In the genomic region with DNA sequence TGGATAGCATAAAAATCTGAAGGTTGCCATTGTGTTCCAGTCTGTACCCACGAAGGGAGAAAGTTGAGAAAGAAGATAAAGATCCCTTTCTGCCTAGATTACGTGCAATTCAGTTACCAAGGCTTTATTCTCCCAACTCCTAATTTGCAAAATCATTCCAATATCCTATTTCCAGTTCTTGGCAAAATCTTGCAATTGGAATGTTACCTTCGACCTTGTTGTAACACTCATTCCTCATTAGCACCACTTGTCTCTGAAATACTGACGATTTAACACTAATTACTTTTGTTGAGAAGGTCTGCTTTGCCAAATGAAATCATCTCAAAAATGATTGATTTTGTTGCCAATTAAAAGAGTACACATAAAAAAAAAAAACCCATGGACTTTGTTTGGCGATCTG, we compare ENCODE assay signal across 35 mouse cellular contexts. TPM values are rescaled to one million over a fixed set of nuclear protein-coding genes. Genes with fewer than 3 reads are reported as not detected.
"Had no signal": no experiment of that assay in that cellular context is flagged by ENCODE, and none has a peak within 500 bp of the region (broad histone marks: within the 10 kb centered on the region; RNA-seq: fewer than 3 reads in every experiment).

No protein-coding gene starts in this region.

- DNase-seq: heart, postnatal 10 days; heart, postnatal 14 days; heart, postnatal 36 days; heart, postnatal 4 days; kidney, adult 11 months; kidney, adult 18-20 months; kidney, adult 2 months; kidney, adult 8-10 months; kidney, adult 9 months; kidney, postnatal 10 days; kidney, postnatal 14 days; kidney, postnatal 25 days; kidney, postnatal 36 days; kidney, postnatal 4 days; layer of hippocampus, adult 9-11 months; layer of hippocampus, postnatal 36 days had no signal

- H3K4me2 ChIP-seq: heart, embryonic 11.5 days; heart, embryonic 12.5 days; heart, embryonic 13.5 days; heart, embryonic 15.5 days; hindbrain, embryonic 12.5 days; hindbrain, embryonic 13.5 days; hindbrain, embryonic 14.5 days; hindbrain, embryonic 15.5 days; intestine, embryonic 15.5 days; kidney, embryonic 15.5 days had no signal

- ATAC-seq: hindbrain, embryonic 16.5 days; hindbrain, postnatal 0 days; inflammation-experienced regulatory T-cells, adult 6 months; intestine, embryonic 15.5 days; intestine, embryonic 16.5 days; intestine, postnatal 0 days had no signal

- H3K36me3 ChIP-seq: heart, embryonic 12.5 days; heart, embryonic 13.5 days; heart, embryonic 15.5 days; hindbrain, embryonic 10.5 days; hindbrain, embryonic 12.5 days; hindbrain, embryonic 13.5 days; hindbrain, embryonic 15.5 days; intestine, embryonic 15.5 days; kidney, embryonic 15.5 days had no signal

- H3K9me3 ChIP-seq: heart, embryonic 15.5 days; hindbrain, embryonic 10.5 days; hindbrain, embryonic 12.5 days; hindbrain, embryonic 13.5 days; hindbrain, embryonic 15.5 days; intestine, embryonic 15.5 days; kidney, embryonic 15.5 days had no signal

- H3K27ac ChIP-seq: heart, embryonic 13.5 days; heart, embryonic 15.5 days; hindbrain, embryonic 10.5 days; hindbrain, embryonic 12.5 days; hindbrain, embryonic 13.5 days; hindbrain, embryonic 14.5 days; hindbrain, embryonic 15.5 days; hindbrain, postnatal 0 days; intestine, embryonic 15.5 days; kidney, embryonic 15.5 days; kidney, postnatal 0 days; layer of hippocampus, adult 2 months; left cerebral cortex, adult 2 months had no signal

- H3K4me1 ChIP-seq: hindbrain, embryonic 10.5 days; hindbrain, embryonic 12.5 days; hindbrain, embryonic 13.5 days; hindbrain, embryonic 15.5 days; intestine, embryonic 15.5 days; kidney, embryonic 15.5 days had no signal

- H3K9ac ChIP-seq: heart, embryonic 12.5 days; heart, embryonic 13.5 days; heart, embryonic 15.5 days; hindbrain, embryonic 12.5 days; hindbrain, embryonic 13.5 days; hindbrain, embryonic 14.5 days; hindbrain, embryonic 15.5 days; intestine, embryonic 15.5 days; kidney, embryonic 15.5 days had no signal

- H3K4me3 ChIP-seq: heart, embryonic 12.5 days; heart, embryonic 13.5 days; heart, embryonic 15.5 days; hindbrain, embryonic 10.5 days; hindbrain, embryonic 12.5 days; hindbrain, embryonic 13.5 days; hindbrain, embryonic 15.5 days; intestine, embryonic 15.5 days; kidney, embryonic 15.5 days; layer of hippocampus, adult 2 months; left cerebral cortex, adult 2 months had no signal

- H3K27me3 ChIP-seq: heart, embryonic 12.5 days; heart, embryonic 13.5 days; heart, embryonic 15.5 days; hindbrain, embryonic 12.5 days; hindbrain, embryonic 13.5 days; hindbrain, embryonic 15.5 days; intestine, embryonic 15.5 days; kidney, embryonic 15.5 days had no signal

RNA-seq across cellular contexts. Expression of a gene that starts 19.4 kb away (rescaled TPM):
- polyA plus RNA-seq: hindbrain, embryonic 14.5 days; inflammation-experienced regulatory T-cells, adult 6 months had no signal
